Mouse (Mus musculus) G1E (cell line): Measurements from ENCODE around the gene Osbpl9.

ENCODE experiments used
- CTCF ChIP-seq: IDR thresholded peaks from 2 replicates; pipeline ENCODE4 v1.5.1; 2012; ENCODE audit warnings: low read depth, low read length, inconsistent platforms, mixed read lengths
- TAL1 ChIP-seq: conservative IDR thresholded peaks from 2 replicates; pipeline ENCODE4 v1.6.1; 2012; ENCODE audit warnings: low read depth, low read length, inconsistent platforms, mixed read lengths

DNA sequence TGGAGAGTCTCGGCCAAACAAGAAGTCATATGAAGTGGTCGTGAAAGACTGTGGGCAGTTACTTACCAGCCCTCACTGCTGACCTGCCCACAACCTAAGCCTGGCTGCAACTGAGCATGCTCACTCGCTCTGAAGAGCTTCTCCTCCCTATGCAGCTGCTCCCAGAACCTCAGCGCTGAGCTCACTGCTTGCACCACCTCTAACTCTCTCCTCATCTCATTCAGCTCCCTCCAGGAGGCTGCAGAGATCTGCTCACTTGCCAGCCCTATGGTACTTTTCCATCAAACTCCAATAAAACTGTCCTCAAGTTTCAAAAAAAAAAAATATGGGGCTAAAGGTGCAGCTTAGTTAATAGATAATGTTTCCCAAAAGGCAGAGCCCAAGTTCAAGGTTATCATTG is 63.5 kb downstream of the Osbpl9 start:
- no peak for TF ChIP-seq TAL1
- no peak for TF ChIP-seq CTCF
